Mouse (Mus musculus): ENCODE results near the gene Itgal. TPM values are rescaled to one million over a fixed set of nuclear protein-coding genes. Genes with fewer than 3 reads are reported as not detected.
"Not testable (repeated sequence)": the region's sequence is repeated elsewhere in the genome, so short reads cannot be mapped to it uniquely, and the experiment has no call there.

Itgal gene
- 3.7 and 3.8 TPM in 2 replicates for polyA plus RNA-seq (2015; fragmentation: Nextera tagmentation; extraction: Ambion mirVana)

- Histone ChIP-seq H3K4me1 (ENCODE audit: insufficient read depth, low read depth, low read length) (no peaks in the 10 kb centered on the region), H3K9me3 (ENCODE audit: low read length) (no peaks in the 10 kb centered on the region), H3K4me2 (replicated peaks; ENCODE audit: low read depth, low read length) (no peak within 1 kb of the TSS), H3K27ac (ENCODE audit: low read length) (no peak within 1 kb of the TSS), H3K27me3 (replicated peaks; ENCODE audit: insufficient read depth, low read length) (no peaks in the 10 kb centered on the region), H3K36me3 (ENCODE audit: insufficient read depth, low read length) (no peaks in the 10 kb centered on the region), H3K4me3 (ENCODE audit: low read depth, low read length) (0 out of 2 replicates have a peak within 1 kb of the TSS, but pooled peaks have one; percentile 12), H3K9ac (replicated peaks; ENCODE audit: low read depth) (no peak within 1 kb of the TSS)
- DNase-seq (ENCODE audit: low spot score) (peak; percentile 33), ATAC-seq (0 out of 2 replicates have a peak, but pooled peaks have one; percentile 23)
- 62% methylated on average over 11 of the region's 11 CpGs for WGBS
- TF ChIP-seq CTCF (IDR thresholded peaks at IDR 0.05), result no peak
- no peak for TF ChIP-seq EP300 (IDR thresholded peaks at IDR 0.05)
These were observed at the start of gene Itgal for GRCm38 (mm10) chr7:127296098-127296497. Gene Itgal (plus strand): TSS chr7:127296260.

GRCm38 (mm10) chr7:127250511-127250910, 45.5 kb upstream of the Itgal start:
- H3K9ac ChIP-seq (replicated peaks; ENCODE audit: low read depth); H3K9me3 ChIP-seq (ENCODE audit: low read length); H3K4me3 ChIP-seq (ENCODE audit: low read depth, low read length); H3K4me1 ChIP-seq (ENCODE audit: insufficient read depth, low read depth, low read length); DNase-seq (ENCODE audit: low spot score); H3K36me3 ChIP-seq (ENCODE audit: insufficient read depth, low read length); H3K27me3 ChIP-seq (replicated peaks; ENCODE audit: insufficient read depth, low read length); ATAC-seq; H3K4me2 ChIP-seq (replicated peaks; ENCODE audit: low read depth, low read length); H3K27ac ChIP-seq (ENCODE audit: low read length): not testable (repeated sequence)
- WGBS, result 91% methylated on average over 8 of the region's 8 CpGs

DNA sequence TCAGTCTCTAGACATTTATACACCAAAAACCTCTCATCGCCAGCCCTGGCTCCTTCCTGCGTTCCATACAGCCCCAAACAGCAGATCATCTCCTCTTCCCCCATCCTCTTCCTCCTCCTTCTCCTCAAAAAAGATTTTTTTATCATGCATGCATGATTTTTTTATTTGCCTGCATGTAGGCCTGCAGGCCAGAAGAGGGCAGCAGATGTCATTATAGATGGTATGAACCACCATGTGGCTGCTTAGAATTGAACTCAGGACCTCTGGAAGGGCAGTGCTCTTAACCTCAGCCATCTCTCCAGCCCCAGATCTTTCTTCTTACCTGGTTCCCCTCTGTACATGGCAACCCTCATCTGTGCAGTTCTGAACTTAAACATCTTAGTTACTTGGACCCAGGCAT, 43.6 kb upstream of the Itgal start:
- TF ChIP-seq CTCF (IDR thresholded peaks at IDR 0.05) (peak; percentile 66), EP300 (IDR thresholded peaks at IDR 0.05) (no peak)
- Histone ChIP-seq H3K27ac (ENCODE audit: low read length) (no peak overlapping the region), H3K9me3 (ENCODE audit: low read length) (no peaks in the 10 kb centered on the region), H3K4me1 (ENCODE audit: insufficient read depth, low read depth, low read length) (peaks cover 4% of the 10 kb centered on the region; the same call in 1 of the 2 replicates), H3K4me3 (ENCODE audit: low read depth, low read length) (no peak overlapping the region), H3K4me2 (replicated peaks; ENCODE audit: low read depth, low read length) (no peak overlapping the region), H3K9ac (replicated peaks; ENCODE audit: low read depth) (no peak overlapping the region), H3K27me3 (replicated peaks; ENCODE audit: insufficient read depth, low read length) (no peaks in the 10 kb centered on the region), H3K36me3 (ENCODE audit: insufficient read depth, low read length) (peaks cover 4% of the 10 kb centered on the region)
- ATAC-seq, result no peak
- peak; percentile 62 for DNase-seq (ENCODE audit: low spot score)
- WGBS, result 87% methylated on average over 2 of the region's 2 CpGs

DNA sequence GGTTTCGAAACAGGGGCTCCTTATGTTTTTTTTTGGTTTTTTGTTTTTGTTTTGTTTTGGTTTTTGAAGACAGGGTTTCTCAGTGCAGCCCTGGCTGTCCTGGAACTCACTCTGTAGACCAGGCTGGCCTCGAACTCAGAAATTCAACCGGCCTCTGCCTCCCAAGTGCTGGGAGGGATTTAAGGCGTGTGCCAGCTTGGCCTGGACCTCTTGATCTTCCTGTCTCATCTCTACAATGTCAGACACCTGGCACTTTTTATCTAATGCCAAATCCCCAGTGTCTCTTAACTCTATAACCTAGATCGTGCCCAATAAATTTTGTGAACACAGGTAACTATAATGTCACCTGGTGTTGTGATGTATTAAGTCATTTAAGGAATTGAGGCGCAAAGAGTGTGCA, 42.7 kb upstream of the Itgal start:
- H3K27me3 ChIP-seq (replicated peaks; ENCODE audit: insufficient read depth, low read length), result no peaks in the 10 kb centered on the region
- H3K36me3 ChIP-seq (ENCODE audit: insufficient read depth, low read length), result peaks cover 4% of the 10 kb centered on the region; the same call in 1 of the 2 replicates
- H3K4me3 ChIP-seq (ENCODE audit: low read depth, low read length), result peak overlapping the region; percentile 62
- H3K9me3 ChIP-seq (ENCODE audit: low read length), result no peaks in the 10 kb centered on the region
- H3K4me2 ChIP-seq (replicated peaks; ENCODE audit: low read depth, low read length), result peak overlapping the region; percentile 87
- no peak for TF ChIP-seq EP300 (IDR thresholded peaks at IDR 0.05)
- TF ChIP-seq CTCF (IDR thresholded peaks at IDR 0.05), result no peak
- peak overlapping the region; percentile 81; the same call in 1 of the 2 replicates for H3K27ac ChIP-seq (ENCODE audit: low read length)
- H3K9ac ChIP-seq (replicated peaks; ENCODE audit: low read depth), result peak overlapping the region; percentile 55; the same call in 1 of the 2 replicates
- DNase-seq (ENCODE audit: low spot score) (no peak), ATAC-seq (no peak)
- WGBS, result 71% methylated on average over 6 of the region's 6 CpGs
- peaks cover 4% of the 10 kb centered on the region; the same call in 1 of the 2 replicates for H3K4me1 ChIP-seq (ENCODE audit: insufficient read depth, low read depth, low read length)

DNA sequence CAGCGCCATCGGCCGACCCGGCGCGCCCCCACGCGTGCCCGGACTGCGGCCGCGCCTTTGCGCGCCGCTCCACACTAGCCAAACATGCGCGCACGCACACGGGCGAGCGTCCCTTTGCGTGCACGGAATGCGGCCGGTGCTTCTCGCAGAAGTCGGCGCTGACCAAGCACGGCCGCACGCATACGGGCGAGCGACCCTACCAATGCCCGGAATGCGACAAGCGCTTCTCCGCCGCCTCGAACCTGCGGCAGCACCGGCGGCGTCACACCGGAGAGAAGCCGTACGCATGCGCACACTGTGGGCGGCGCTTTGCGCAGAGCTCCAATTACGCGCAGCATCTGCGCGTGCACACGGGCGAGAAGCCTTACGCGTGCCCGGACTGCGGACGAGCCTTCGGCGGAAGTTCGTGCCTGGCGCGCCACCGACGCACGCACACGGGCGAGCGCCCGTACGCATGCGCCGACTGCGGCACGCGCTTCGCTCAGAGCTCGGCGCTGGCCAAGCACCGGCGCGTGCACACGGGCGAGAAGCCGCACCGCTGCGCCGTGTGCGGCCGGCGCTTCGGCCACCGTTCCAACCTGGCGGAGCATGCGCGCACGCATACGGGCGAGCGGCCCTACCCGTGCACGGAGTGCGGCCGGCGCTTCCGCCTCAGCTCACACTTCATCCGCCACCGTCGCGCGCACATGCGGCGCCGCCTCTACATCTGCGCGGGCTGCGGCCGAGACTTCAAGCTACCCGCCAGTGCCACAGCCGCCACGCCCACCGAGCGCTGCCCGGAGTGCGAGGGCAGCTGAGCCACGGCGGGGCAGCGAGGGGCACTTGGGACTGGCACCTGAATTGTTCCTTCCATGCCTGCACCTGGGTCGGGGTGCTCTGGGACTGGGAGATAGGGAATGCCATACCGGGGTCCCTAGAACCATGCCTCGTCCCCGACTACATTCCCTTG, 42.0 kb upstream of the Itgal start:
- ATAC-seq, result peak; percentile 94
- H3K9ac ChIP-seq (replicated peaks; ENCODE audit: low read depth), result peak overlapping the region; percentile 55
- no peaks in the 10 kb centered on the region for H3K27me3 ChIP-seq (replicated peaks; ENCODE audit: insufficient read depth, low read length)
- H3K4me1 ChIP-seq (ENCODE audit: insufficient read depth, low read depth, low read length), result peaks cover 4% of the 10 kb centered on the region; the same call in 1 of the 2 replicates
- peak; percentile 98 for DNase-seq (ENCODE audit: low spot score)
- H3K4me3 ChIP-seq (ENCODE audit: low read depth, low read length), result peak overlapping the region; percentile 62
- H3K9me3 ChIP-seq (ENCODE audit: low read length), result no peaks in the 10 kb centered on the region
- peaks cover 4% of the 10 kb centered on the region; the same call in 1 of the 2 replicates for H3K36me3 ChIP-seq (ENCODE audit: insufficient read depth, low read length)
- WGBS, result under 1% methylated on average over 134 of the region's 136 CpGs
- peak overlapping the region; percentile 81 for H3K27ac ChIP-seq (ENCODE audit: low read length)
- peak overlapping the region; percentile 87 for H3K4me2 ChIP-seq (replicated peaks; ENCODE audit: low read depth, low read length)
- TF ChIP-seq CTCF (IDR thresholded peaks at IDR 0.05), result peak; percentile 15
- no peak for TF ChIP-seq EP300 (IDR thresholded peaks at IDR 0.05)

- Histone ChIP-seq H3K4me1 (ENCODE audit: insufficient read depth, low read depth, low read length) (peaks cover 5% of the 10 kb centered on the region; the same call in 1 of the 2 replicates), H3K36me3 (ENCODE audit: insufficient read depth, low read length) (no peaks in the 10 kb centered on the region), H3K27ac (ENCODE audit: low read length) (no peak overlapping the region), H3K9me3 (ENCODE audit: low read length) (no peaks in the 10 kb centered on the region), H3K4me2 (replicated peaks; ENCODE audit: low read depth, low read length) (peak overlapping the region; percentile 87), H3K9ac (replicated peaks; ENCODE audit: low read depth) (no peak overlapping the region), H3K27me3 (replicated peaks; ENCODE audit: insufficient read depth, low read length) (no peaks in the 10 kb centered on the region), H3K4me3 (ENCODE audit: low read depth, low read length) (no peak overlapping the region; the same call in 1 of the 2 replicates)
- TF ChIP-seq EP300 (IDR thresholded peaks at IDR 0.05), result no peak
- no peak for TF ChIP-seq CTCF (IDR thresholded peaks at IDR 0.05)
- DNase-seq (ENCODE audit: low spot score) (no peak), ATAC-seq (no peak)
- 16% methylated on average over 4 of the region's 4 CpGs for WGBS
These were observed 41.1 kb upstream of the Itgal start for GRCm38 (mm10) chr7:127255008-127255407.

All from lung, postnatal 0 days (tissue).